Mouse (Mus musculus) testis, adult 2 months (tissue): ENCODE results near the gene Nav1. TPM values are rescaled to one million over a fixed set of nuclear protein-coding genes. Genes with fewer than 3 reads are reported as not detected.

Experiments
- H3K27ac ChIP-seq: fragments of 200-500 bp; 2 replicates; pipeline ENCODE4 v1.5.1; 2012; ENCODE audit warnings: low read depth, low read length; ENCODE audit not compliant: control insufficient read depth, insufficient read depth
- H3K27me3 ChIP-seq: fragments of 200-500 bp; 2 replicates; pipeline ENCODE4 v1.6.1; 2012; ENCODE audit warnings: mild to moderate bottlenecking, low read length, moderate library complexity; ENCODE audit not compliant: control insufficient read depth, insufficient read depth
- H3K36me3 ChIP-seq: fragments of 200-500 bp; 2 replicates; pipeline ENCODE4 v1.6.1; 2012; ENCODE audit warnings: mild to moderate bottlenecking, low read length; ENCODE audit not compliant: control insufficient read depth, insufficient read depth
- H3K4me1 ChIP-seq: fragments of 200-500 bp; 2 replicates; pipeline ENCODE4 v1.6.1; 2012; ENCODE audit warnings: low read length; ENCODE audit not compliant: control insufficient read depth, insufficient read depth
- H3K4me3 ChIP-seq: fragments of 200-500 bp; 2 replicates; pipeline ENCODE4 v1.5.1; 2012; ENCODE audit warnings: low read depth, mild to moderate bottlenecking, low read length, moderate library complexity, mixed read lengths; ENCODE audit not compliant: control insufficient read depth
- CTCF ChIP-seq: fragments of 200-500 bp; IDR thresholded peaks from 2 replicates; pipeline ENCODE4 v1.5.1; 2012; ENCODE audit warnings: low read depth, mild to moderate bottlenecking, inconsistent platforms, low read length, moderate library complexity; ENCODE audit not compliant: control insufficient read depth, insufficient read depth, insufficient replicate concordance
- POLR2A ChIP-seq: fragments of 200-500 bp; IDR thresholded peaks from 2 replicates; pipeline ENCODE4 v1.6.1; 2012; ENCODE audit warnings: low read depth, mild to moderate bottlenecking, inconsistent platforms, low read length, moderate library complexity; ENCODE audit not compliant: control insufficient read depth
- polyA plus RNA-seq: library from polyadenylated mRNA; depleted of rRNA; stranded (reverse); fragments of >200 nt; gene quantifications from 2 replicates; pipeline ENCODE4 v1.2.3, GENCODE M21; 2012

The Nav1 gene
- polyA plus RNA-seq, 1 experiment, result 2.0 TPM

GRCm38 (mm10) chr1:135542841-135543810 lies 64.0 kb downstream of the Nav1 start:
- TF ChIP-seq CTCF (no peak), POLR2A (no peak)
- H3K27me3 ChIP-seq, result no peaks in the 10 kb centered on the region
- H3K27ac ChIP-seq, result peak overlapping the region; percentile 38; the same call in 1 of the 2 replicates
- H3K36me3 ChIP-seq, result no peaks in the 10 kb centered on the region
- H3K4me1 ChIP-seq, result peaks cover 2% of the 10 kb centered on the region; the same call in 1 of the 2 replicates
- H3K4me3 ChIP-seq, result no peak overlapping the region

GRCm38 (mm10) chr1:135542080-135542479 lies 65.0 kb downstream of the Nav1 start:
- Histone ChIP-seq H3K4me3 (no peak overlapping the region), H3K27ac (no peak overlapping the region), H3K4me1 (peaks cover 2% of the 10 kb centered on the region), H3K27me3 (no peaks in the 10 kb centered on the region), H3K36me3 (no peaks in the 10 kb centered on the region)
- TF ChIP-seq CTCF, result no peak
- TF ChIP-seq POLR2A, result no peak

GRCm38 (mm10) chr1:135540270-135540669 lies 66.8 kb downstream of the Nav1 start:
- no peak overlapping the region for H3K27ac ChIP-seq
- no peaks in the 10 kb centered on the region for H3K27me3 ChIP-seq

GRCm38 (mm10) chr1:135538441-135539265 lies 68.4 kb downstream of the Nav1 start:
- Histone ChIP-seq H3K27ac (no peak overlapping the region), H3K4me1 (peaks cover 2% of the 10 kb centered on the region)

More at GRCm38 (mm10) chr1:135540270-135540669, 66.8 kb downstream of the Nav1 start:
- Histone ChIP-seq H3K36me3 (no peaks in the 10 kb centered on the region), H3K4me1 (peaks cover 2% of the 10 kb centered on the region), H3K4me3 (peak overlapping the region; percentile 49)
- no peak for TF ChIP-seq POLR2A
- TF ChIP-seq CTCF, result peak; percentile 93

GRCm38 (mm10) chr1:135536822-135537221 lies 70.3 kb downstream of the Nav1 start:
- Histone ChIP-seq H3K27ac (no peak overlapping the region), H3K36me3 (no peaks in the 10 kb centered on the region), H3K4me1 (peaks cover 2% of the 10 kb centered on the region), H3K27me3 (no peaks in the 10 kb centered on the region), H3K4me3 (no peak overlapping the region)
- TF ChIP-seq POLR2A, result no peak
- no peak for TF ChIP-seq CTCF

More at GRCm38 (mm10) chr1:135538441-135539265, 68.4 kb downstream of the Nav1 start:
- no peak overlapping the region for H3K4me3 ChIP-seq
- H3K27me3 ChIP-seq, result no peaks in the 10 kb centered on the region
- H3K36me3 ChIP-seq, result no peaks in the 10 kb centered on the region
- TF ChIP-seq POLR2A, result no peak
- no peak for TF ChIP-seq CTCF

GRCm38 (mm10) chr1:135536326-135536725 lies 70.8 kb downstream of the Nav1 start:
- H3K36me3 ChIP-seq, result no peaks in the 10 kb centered on the region
- no peak for TF ChIP-seq POLR2A
- TF ChIP-seq CTCF, result no peak
- H3K4me1 ChIP-seq, result peaks cover 2% of the 10 kb centered on the region
- H3K27ac ChIP-seq, result no peak overlapping the region
- H3K27me3 ChIP-seq, result no peaks in the 10 kb centered on the region
- H3K4me3 ChIP-seq, result no peak overlapping the region

GRCm38 (mm10) chr1:135535256-135535655 lies 71.8 kb downstream of the Nav1 start:
- Histone ChIP-seq H3K4me3 (no peak overlapping the region), H3K27me3 (no peaks in the 10 kb centered on the region), H3K36me3 (no peaks in the 10 kb centered on the region), H3K27ac (0 out of 2 replicates have a peak overlapping the region, but pooled peaks have one; percentile 7), H3K4me1 (peaks cover 2% of the 10 kb centered on the region)
- TF ChIP-seq POLR2A (no peak), CTCF (no peak)
